Mouse (Mus musculus) layer of hippocampus, adult 2 months (tissue): ENCODE measurements around the gene Spn. TPM values are rescaled to one million over a fixed set of nuclear protein-coding genes. Genes with fewer than 3 reads are reported as not detected.

Experiments used
- DNase-seq, 2 experiments: peaks; one replicate each; pipeline ENCODE4 v3.0.0; 2022; ENCODE audit warnings: low spot score in 2 of 2
- H3K27ac ChIP-seq: fragments of 200-600 bp; 2 replicates; pipeline ENCODE4 v1.8.1; 2022
- H3K4me3 ChIP-seq: fragments of 200-600 bp; 2 replicates; pipeline ENCODE4 v1.8.1; 2022; ENCODE audit warnings: mild to moderate bottlenecking
- CTCF ChIP-seq: fragments of 200-600 bp; conservative IDR thresholded peaks from 2 replicates; pipeline ENCODE4 v1.8.1; 2022; ENCODE audit warnings: antibody characterized with exemption, mild to moderate bottlenecking, moderate library complexity
- total RNA-seq, 2 experiments: library from RNA; stranded (reverse); gene quantifications; 2 replicates each; pipeline ENCODE4 v1.2.3; 2021

The Spn gene
- total RNA-seq, 2 experiments from 2014 or later = 0.64 to 0.72 TPM

GRCm38 (mm10) chr7:127112251-127112841 lies 25.3 kb downstream of the Spn start:
- DNase-seq = no peak
- Histone ChIP-seq H3K27ac (0 out of 2 replicates have a peak overlapping the region, but pooled peaks have one; percentile 18), H3K4me3 (no peak overlapping the region)
- no peak for TF ChIP-seq CTCF

GRCm38 (mm10) chr7:127111461-127111860 lies 26.2 kb downstream of the Spn start:
- TF ChIP-seq CTCF = peak; percentile 78
- no peak overlapping the region for H3K4me3 ChIP-seq
- H3K27ac ChIP-seq = no peak overlapping the region
- DNase-seq = peak in 1 of 2 experiments; percentile 55

- H3K4me3 ChIP-seq = no peak overlapping the region
- TF ChIP-seq CTCF = peak; percentile 90
- peak; percentile 73 to 79 for DNase-seq
- H3K27ac ChIP-seq = peak overlapping the region; percentile 64
Observed at GRCm38 (mm10) chr7:127110239-127111007, 27.2 kb downstream of the Spn start.

GRCm38 (mm10) chr7:127105551-127105950 lies 32.1 kb downstream of the Spn start:
- TF ChIP-seq CTCF = no peak
- DNase-seq = no peak
- Histone ChIP-seq H3K27ac (peak overlapping the region; percentile 64; the same call in 1 of the 2 replicates), H3K4me3 (no peak overlapping the region)

DNA sequence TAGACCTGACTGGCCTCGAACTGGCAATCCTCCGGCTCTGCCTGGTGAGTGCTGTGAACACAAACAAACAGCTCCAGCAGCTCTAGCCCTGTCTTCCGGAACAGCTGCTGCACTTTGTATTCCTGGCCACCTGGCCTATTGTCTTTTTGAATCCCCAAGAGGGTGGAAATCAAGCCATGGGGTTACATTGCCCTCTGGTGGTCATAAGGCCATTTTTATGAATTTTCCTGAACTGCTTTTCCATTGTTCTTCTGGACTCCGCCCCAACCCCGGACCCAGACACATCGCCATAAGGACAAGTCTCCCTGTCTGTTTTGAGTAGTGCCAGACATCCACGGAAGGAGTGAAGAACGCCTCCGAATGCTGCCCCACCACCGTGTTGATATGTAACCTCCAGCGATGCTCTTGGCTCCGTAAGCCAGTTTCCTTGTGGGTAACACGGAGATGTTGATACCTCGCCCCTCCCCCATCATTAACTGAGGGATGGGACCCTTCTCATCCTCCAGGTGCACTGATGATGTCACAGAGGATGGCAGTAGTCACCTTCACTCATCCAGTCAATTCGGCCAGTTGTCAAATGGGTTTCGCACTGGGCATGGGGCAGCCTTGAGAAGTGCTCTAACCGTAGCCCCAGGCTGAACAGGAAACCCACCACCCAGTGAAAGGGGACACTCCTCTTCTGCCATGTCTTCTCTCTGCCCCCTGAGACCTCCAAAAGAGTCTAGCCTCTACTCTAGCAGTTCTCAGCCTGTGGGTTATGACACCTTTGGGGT lies 32.9 kb downstream of the Spn start:
- H3K4me3 ChIP-seq = peak overlapping the region; percentile 42
- peak; percentile 83 to 85 for DNase-seq
- H3K27ac ChIP-seq = peak overlapping the region; percentile 64; the same call in 1 of the 2 replicates
- peak; percentile 90 for TF ChIP-seq CTCF

- no peak overlapping the region for H3K4me3 ChIP-seq
- no peak for TF ChIP-seq CTCF
- peak overlapping the region; percentile 40; the same call in 1 of the 2 replicates for H3K27ac ChIP-seq
- DNase-seq = no peak
Observed at GRCm38 (mm10) chr7:127103960-127104359, 33.7 kb downstream of the Spn start.

- no peak overlapping the region for H3K27ac ChIP-seq
- no peak for DNase-seq
- TF ChIP-seq CTCF = no peak
- H3K4me3 ChIP-seq = no peak overlapping the region
Observed at GRCm38 (mm10) chr7:127102148-127102547, 35.5 kb downstream of the Spn start.

DNA sequence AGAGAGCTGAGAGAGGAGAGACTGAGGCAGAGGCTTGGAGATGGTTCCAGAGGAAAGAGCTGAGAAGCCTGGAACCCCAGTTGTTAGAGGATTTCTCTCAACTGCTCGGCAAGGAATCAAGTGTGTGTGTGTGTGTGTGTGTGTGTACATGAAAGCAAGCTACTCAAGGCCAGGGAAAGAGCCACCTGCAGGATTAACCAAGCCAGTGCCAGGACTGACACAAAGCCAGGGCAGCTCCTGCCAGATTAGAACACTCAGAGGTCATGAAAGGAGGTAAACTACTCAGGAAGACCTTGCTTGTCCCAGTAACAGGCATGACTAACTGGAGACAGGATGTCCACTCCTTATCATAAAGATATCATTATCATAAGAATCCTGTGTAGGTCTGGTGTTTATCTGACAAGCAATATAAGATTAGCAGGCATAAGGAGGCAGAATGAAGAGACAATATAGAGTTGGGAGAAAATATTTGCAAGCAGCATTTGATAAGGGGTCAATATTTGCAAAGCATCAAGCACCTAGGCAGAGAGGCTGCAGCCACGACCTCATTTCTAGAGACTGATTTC lies 36.1 kb downstream of the Spn start:
- no peak for TF ChIP-seq CTCF
- H3K27ac ChIP-seq = no peak overlapping the region
- no peak for DNase-seq
- no peak overlapping the region for H3K4me3 ChIP-seq

DNA sequence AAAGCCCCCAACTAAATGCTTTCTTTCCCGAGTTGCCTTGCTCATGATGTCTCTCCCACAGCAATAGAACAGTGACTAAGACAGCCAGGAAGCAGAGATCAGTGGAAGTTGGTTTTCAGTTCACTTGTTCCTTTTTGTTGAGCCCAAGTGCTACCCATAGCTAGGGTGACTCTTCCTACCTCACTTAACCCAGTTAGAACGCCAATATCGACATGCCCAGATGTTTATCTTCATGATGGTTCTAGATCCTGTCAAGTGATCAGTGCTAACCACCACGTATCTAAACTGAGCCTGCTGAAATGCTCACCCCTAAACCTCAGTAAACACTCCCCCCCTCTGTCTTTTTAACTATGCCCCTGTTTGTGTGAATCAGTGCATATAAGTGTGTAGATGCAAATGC lies 38.1 kb downstream of the Spn start:
- no peak overlapping the region for H3K27ac ChIP-seq
- no peak for DNase-seq
- H3K4me3 ChIP-seq = no peak overlapping the region
- TF ChIP-seq CTCF = no peak

DNA sequence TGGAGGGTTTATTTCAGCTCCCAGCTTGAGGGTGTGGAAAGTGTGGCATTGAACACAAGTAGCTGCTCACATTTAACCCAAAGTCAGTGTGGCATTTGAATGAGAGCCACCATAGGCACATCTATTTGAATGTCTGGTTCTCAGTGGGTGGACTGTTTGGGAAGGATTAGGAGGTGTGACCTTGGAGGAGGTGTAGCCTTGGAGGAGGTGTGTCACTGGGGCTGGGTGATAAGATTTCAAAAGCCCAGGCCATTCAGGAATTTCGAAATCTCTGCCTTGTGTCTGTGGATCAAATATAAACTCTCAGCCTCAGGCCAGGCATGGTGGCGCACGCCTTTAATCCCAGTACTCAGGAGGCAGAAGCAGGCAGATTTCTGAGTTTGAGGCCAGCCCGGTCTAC lies 38.7 kb downstream of the Spn start:
- no peak overlapping the region for H3K27ac ChIP-seq
- no peak for TF ChIP-seq CTCF
- no peak overlapping the region for H3K4me3 ChIP-seq
- DNase-seq = no peak

GRCm38 (mm10) chr7:127098521-127098920 lies 39.1 kb downstream of the Spn start:
- Histone ChIP-seq H3K27ac (no peak overlapping the region), H3K4me3 (no peak overlapping the region)
- no peak for DNase-seq
- no peak for TF ChIP-seq CTCF

DNA sequence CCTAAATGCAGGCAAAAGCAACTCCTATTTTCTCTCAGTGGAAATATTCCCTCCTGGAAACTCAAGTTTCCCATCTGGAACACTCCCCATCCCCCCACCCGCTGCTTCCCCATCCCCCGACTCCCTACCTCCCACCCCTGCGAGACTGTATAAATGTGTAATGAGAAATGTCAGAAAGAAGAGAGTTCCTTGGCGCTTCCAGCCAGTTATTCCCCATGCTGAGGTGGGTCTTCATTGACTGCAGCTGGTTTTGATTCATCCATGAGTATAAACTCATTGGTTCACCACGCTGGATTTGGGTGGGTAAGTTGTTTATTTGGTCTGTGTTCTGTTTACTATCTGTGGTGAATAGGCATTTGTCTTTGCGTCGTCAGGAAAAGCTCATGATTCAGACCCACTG lies 41.2 kb downstream of the Spn start:
- TF ChIP-seq CTCF = no peak
- no peak overlapping the region for H3K4me3 ChIP-seq
- peak overlapping the region; percentile 61; the same call in 1 of the 2 replicates for H3K27ac ChIP-seq
- no peak for DNase-seq

DNA sequence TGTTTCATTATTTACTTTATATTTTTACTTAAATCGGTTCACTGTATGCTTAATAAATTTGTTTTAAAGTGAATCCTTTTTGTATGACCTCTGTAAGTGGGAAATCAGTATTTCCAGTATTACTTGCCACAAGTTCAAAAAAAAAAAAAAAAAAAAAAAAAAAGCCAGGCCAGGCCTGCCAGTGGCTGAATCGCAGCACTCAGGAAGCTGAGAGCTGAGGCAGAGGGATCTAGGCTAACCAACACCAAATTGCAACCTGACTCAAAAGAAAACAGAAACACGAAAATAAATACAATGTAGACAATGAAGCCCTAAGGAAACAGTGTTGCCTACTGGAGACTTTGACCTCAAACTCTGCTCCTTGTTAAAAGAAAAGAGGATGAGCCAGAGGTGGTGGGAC lies 43.7 kb downstream of the Spn start:
- Histone ChIP-seq H3K27ac (no peak overlapping the region), H3K4me3 (no peak overlapping the region)
- no peak for DNase-seq
- no peak for TF ChIP-seq CTCF
